ENCODE assay signal across 20 mouse cellular contexts in the genomic region with DNA sequence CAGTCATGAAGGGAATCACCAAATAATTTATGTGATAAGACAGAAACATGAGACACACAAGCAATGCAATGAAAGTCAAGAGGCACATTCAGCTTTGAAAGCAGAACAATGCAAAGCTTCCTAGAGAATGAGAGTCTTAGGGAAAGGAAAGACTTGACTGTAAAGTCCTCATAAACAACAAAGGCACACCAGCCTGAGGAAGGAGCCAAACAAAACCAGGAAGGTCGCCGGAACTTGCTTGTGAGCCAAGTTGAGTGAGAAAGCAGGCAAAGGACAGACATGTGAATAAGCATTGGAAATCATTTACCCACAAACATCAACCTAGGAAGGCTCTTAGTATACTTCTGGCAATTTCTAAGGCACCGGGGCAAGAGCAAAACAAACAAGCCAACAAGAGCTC. TPM values are rescaled to one million over a fixed set of nuclear protein-coding genes. Genes with fewer than 3 reads are reported as not detected.
DNase-seq lines count a peak whose midpoint lies in the region; ATAC-seq and TF ChIP-seq lines count a peak whose summit lies in the region.
"Had no signal": no experiment of that assay in that cellular context is flagged by ENCODE, and none has a peak within 500 bp of the region (broad histone marks: within the 10 kb centered on the region; RNA-seq: fewer than 3 reads in every experiment).

No protein-coding gene starts in this region.

- H3K4me3 ChIP-seq in gastrocnemius, adult 2 months = no peak overlapping the region
- no peak overlapping the region for H3K4me3 ChIP-seq in kidney, embryonic 14.5 days (ENCODE audit: low read length)
- H3K4me3 ChIP-seq in neural tube, embryonic 15.5 days (replicated peaks) = no peak overlapping the region
- H3K4me3 ChIP-seq: forebrain, embryonic 10.5 days; hindbrain, embryonic 13.5 days; intestine, embryonic 15.5 days; midbrain, embryonic 12.5 days; myocyte had no signal

- H3K4me2 ChIP-seq in kidney, embryonic 14.5 days (replicated peaks; ENCODE audit: low read depth, low read length) = no peak overlapping the region
- H3K4me2 ChIP-seq in neural tube, embryonic 15.5 days = no peak overlapping the region
- H3K4me2 ChIP-seq: hindbrain, embryonic 13.5 days; intestine, embryonic 15.5 days; midbrain, embryonic 12.5 days had no signal

- H3K36me3 ChIP-seq in kidney, embryonic 14.5 days (ENCODE audit: control insufficient read depth, insufficient read depth, low read length) = no peaks in the 10 kb centered on the region
- H3K36me3 ChIP-seq in neural tube, embryonic 15.5 days = no peaks in the 10 kb centered on the region
- H3K36me3 ChIP-seq: forebrain, embryonic 10.5 days; hindbrain, embryonic 13.5 days; intestine, embryonic 15.5 days; midbrain, embryonic 12.5 days had no signal

- peak overlapping the region; percentile 48; the same call in 1 of the 2 replicates for H3K27ac ChIP-seq in gastrocnemius, adult 2 months
- no peak overlapping the region; the same call in 1 of the 2 replicates for H3K27ac ChIP-seq in kidney, embryonic 14.5 days (ENCODE audit: low read depth, low read length)
- no peak overlapping the region for H3K27ac ChIP-seq in neural tube, embryonic 15.5 days (replicated peaks)
- H3K27ac ChIP-seq: forebrain, embryonic 10.5 days; hindbrain, embryonic 13.5 days; intestine, embryonic 15.5 days; macrophage; midbrain, embryonic 12.5 days had no signal

- DNase-seq in gastrocnemius, adult 2 months = no peak
- DNase-seq in gastrocnemius, postnatal 25 days = no peak
- DNase-seq in kidney, adult 11 months = peak; percentile 21
- peak; percentile 47 for DNase-seq in kidney, postnatal 14 days
- peak; percentile 18 to 43 for DNase-seq in lung, postnatal 4 days
- DNase-seq in right cerebral cortex, postnatal 36 days (ENCODE audit: low spot score in 2 of 2) = no peak
- DNase-seq: cerebellum, adult 11-12 months; gastrocnemius, postnatal 36 days; liver; right cerebral cortex, adult 18-20 months; thymus, postnatal 36 days had no signal

- peaks cover 7% of the 10 kb centered on the region; the same call in 1 of the 2 replicates for H3K4me1 ChIP-seq in kidney, embryonic 14.5 days (ENCODE audit: control insufficient read depth, insufficient read depth, low read length)
- H3K4me1 ChIP-seq in neural tube, embryonic 15.5 days = no peaks in the 10 kb centered on the region
- H3K4me1 ChIP-seq: hindbrain, embryonic 13.5 days; intestine, embryonic 15.5 days; midbrain, embryonic 12.5 days had no signal

- H3K9ac ChIP-seq in kidney, embryonic 14.5 days (ENCODE audit: low read depth, low read length) = no peak overlapping the region
- no peak overlapping the region for H3K9ac ChIP-seq in neural tube, embryonic 15.5 days (replicated peaks)
- H3K9ac ChIP-seq: hindbrain, embryonic 13.5 days; intestine, embryonic 15.5 days; midbrain, embryonic 12.5 days had no signal

- no peak for TF ChIP-seq CTCF in gastrocnemius, adult 2 months (IDR thresholded peaks at IDR 0.05)

- H3K27me3 ChIP-seq in kidney, embryonic 14.5 days (ENCODE audit: control insufficient read depth, insufficient read depth, low read length) = no peaks in the 10 kb centered on the region
- no peaks in the 10 kb centered on the region for H3K27me3 ChIP-seq in neural tube, embryonic 15.5 days (replicated peaks)
- H3K27me3 ChIP-seq: hindbrain, embryonic 13.5 days; intestine, embryonic 15.5 days; midbrain, embryonic 12.5 days had no signal

- intact Hi-C loops in gastrocnemius, adult 2 months (cut with DNase I) = no loop called here

- no peak for ATAC-seq in kidney, embryonic 14.5 days (ENCODE audit: low FRiP score, low TSS enrichment)
- no peak for ATAC-seq in neural tube, embryonic 15.5 days (ENCODE audit: low FRiP score)
- ATAC-seq: activated CD4-positive, CD25-positive, alpha-beta regulatory T cell, adult 4 months; intestine, embryonic 15.5 days had no signal

- WGBS in kidney, embryonic 14.5 days = 37% methylated on average over 3 of the region's 3 CpGs
- WGBS in neural tube, embryonic 15.5 days = 66% methylated on average over 3 of the region's 3 CpGs

- no peaks in the 10 kb centered on the region for H3K9me3 ChIP-seq in kidney, embryonic 14.5 days (ENCODE audit: control insufficient read depth, low read length)
- no peaks in the 10 kb centered on the region for H3K9me3 ChIP-seq in neural tube, embryonic 15.5 days (replicated peaks)
- H3K9me3 ChIP-seq: forebrain, embryonic 10.5 days; hindbrain, embryonic 13.5 days; intestine, embryonic 15.5 days; midbrain, embryonic 12.5 days had no signal

RNA-seq across cellular contexts. Expression of a gene that starts 43.5 kb away (rescaled TPM):
- 10 to 100 TPM; 24.9 to 34.6 TPM for total RNA-seq in gastrocnemius, adult 2 months (2021)
- 10 to 100 TPM; 39.1 to 49.3 TPM for total RNA-seq in gastrocnemius, postnatal 25 days (2021)
- polyA plus RNA-seq in kidney, embryonic 14.5 days (2014; fragmentation: Nextera tagmentation; extraction: Ambion mirVana) = 14.9 and 20.8 TPM in 2 replicates
- 11.1 and 18.1 TPM in 2 replicates for polyA plus RNA-seq in neural tube, embryonic 15.5 days (2015; fragmentation: Nextera tagmentation; extraction: Ambion mirVana)
- polyA plus RNA-seq: activated CD4-positive, CD25-positive, alpha-beta regulatory T cell, adult 4 months had no signal

Comparison
In these comparisons a context has a peak if more than half of its experiments do, and no peak if none do; other contexts are left out.
1. DNase-seq: peak in kidney, adult 11 months (single experiment), kidney, postnatal 14 days (single experiment) and lung, postnatal 4 days (2 of 2); none in gastrocnemius, adult 2 months (single experiment), gastrocnemius, postnatal 25 days (single experiment) and right cerebral cortex, postnatal 36 days (0 of 2).